Mouse (Mus musculus): ENCODE measurements around the gene Gnl1. TPM values are rescaled to one million over a fixed set of nuclear protein-coding genes. Genes with fewer than 3 reads are reported as not detected.
A peak's percentile ranks its signal among the peaks of the same experiment; 100 is the strongest.

Gene Gnl1
- polyA plus RNA-seq, 1 experiment = 34.1 TPM

DNA sequence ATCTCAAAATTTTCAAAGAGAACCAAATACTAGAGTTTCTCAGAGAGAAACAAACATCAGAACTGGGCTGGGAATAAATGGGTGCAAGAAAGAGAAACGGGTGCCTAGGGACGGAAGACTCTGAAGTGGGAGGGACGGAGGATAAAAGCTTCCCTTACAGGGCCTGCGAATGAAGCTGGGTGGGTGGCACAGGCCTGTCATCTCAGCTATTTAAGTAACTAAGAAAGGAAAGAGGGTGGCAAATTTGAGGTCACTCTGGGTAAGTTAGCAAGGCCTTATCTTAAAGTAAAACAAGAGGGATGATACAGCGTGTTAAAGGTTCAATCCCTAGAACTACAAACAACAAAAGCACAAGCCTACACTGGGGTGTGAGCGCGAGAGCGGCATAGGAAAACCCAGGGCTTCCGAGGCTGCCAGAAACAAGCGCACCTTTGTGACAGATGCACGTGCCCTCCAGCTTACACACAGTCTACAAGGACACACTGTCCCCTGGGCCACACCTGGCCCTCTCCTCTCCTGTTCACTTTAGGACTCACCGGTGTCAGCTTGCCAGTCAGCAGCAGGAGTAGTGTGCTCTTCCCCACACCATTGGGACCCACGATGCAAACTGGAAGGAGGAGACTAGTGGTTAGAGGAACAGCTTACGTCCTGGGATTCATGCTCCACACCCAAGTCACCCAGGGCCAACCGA, 21.0 kb upstream of the Gnl1 start:
- WGBS = 94% methylated on average over 15 of the region's 15 CpGs
- H3K4me3 ChIP-seq (replicated peaks; ENCODE audit: extremely low read depth, low read depth, low read length) = no peak overlapping the region
- no peak for DNase-seq
- no peaks in the 10 kb centered on the region for H3K4me1 ChIP-seq (ENCODE audit: control insufficient read depth, insufficient read depth, low read length)
- no peak for TF ChIP-seq POLR2A (IDR thresholded peaks at IDR 0.05; ENCODE audit: borderline replicate concordance, extremely low read depth, low read depth, low read length)
- no peak for TF ChIP-seq CTCF (IDR thresholded peaks at IDR 0.05; ENCODE audit: insufficient read depth, low read length)

DNA sequence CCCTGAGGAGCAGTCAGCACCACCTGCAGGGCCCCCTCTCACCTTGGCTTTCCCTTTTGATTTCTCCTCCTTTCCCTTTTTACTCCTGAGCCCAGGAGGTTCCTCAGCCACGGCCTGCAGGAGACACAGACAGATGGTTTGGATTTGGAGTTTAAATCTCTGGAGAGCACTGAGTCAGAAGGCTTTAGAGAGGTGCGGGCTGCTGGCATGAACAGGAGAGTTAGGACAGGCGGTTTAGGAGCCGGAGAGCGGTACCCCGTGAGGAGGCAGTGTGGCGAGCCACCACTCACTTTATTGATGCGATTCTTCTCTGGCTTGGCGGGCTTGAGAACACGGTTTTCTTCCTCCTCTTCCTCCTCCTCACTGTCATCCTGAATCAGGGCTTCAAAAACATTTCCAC, 16.4 kb upstream of the Gnl1 start:
- H3K4me3 ChIP-seq (replicated peaks; ENCODE audit: extremely low read depth, low read depth, low read length) = no peak overlapping the region
- DNase-seq = no peak
- H3K4me1 ChIP-seq (ENCODE audit: control insufficient read depth, insufficient read depth, low read length) = 0 out of 2 replicates have a peak, but pooled peaks cover under 1% of the 10 kb centered on the region
- 88% methylated on average over 10 of the region's 10 CpGs for WGBS
- TF ChIP-seq CTCF (IDR thresholded peaks at IDR 0.05; ENCODE audit: insufficient read depth, low read length) (no peak), POLR2A (IDR thresholded peaks at IDR 0.05; ENCODE audit: borderline replicate concordance, extremely low read depth, low read depth, low read length) (no peak)

DNA sequence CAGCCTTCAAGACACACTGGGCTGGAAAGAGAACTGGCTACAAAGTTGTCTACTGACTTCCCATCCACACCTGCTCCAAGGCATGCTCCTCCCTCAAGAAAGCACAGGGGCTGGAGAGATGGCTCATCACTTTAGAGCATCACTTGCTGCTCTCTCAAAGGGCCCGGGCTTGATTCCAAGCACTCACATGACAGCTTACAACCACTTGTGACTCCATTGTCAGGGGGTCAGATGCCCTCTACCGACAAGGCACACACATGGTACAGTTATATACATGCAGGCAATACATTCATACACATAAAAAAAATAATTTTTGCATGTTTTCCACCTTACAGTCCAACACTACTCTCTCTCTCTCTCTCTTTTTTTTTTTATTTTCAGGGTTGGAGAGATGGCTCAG, 12.0 kb upstream of the Gnl1 start:
- WGBS = 78% methylated on average over 2 of the region's 2 CpGs
- H3K4me3 ChIP-seq (replicated peaks; ENCODE audit: extremely low read depth, low read depth, low read length) = no peak overlapping the region
- H3K4me1 ChIP-seq (ENCODE audit: control insufficient read depth, insufficient read depth, low read length) = peaks cover 9% of the 10 kb centered on the region; the same call in 1 of the 2 replicates
- TF ChIP-seq POLR2A (IDR thresholded peaks at IDR 0.05; ENCODE audit: borderline replicate concordance, extremely low read depth, low read depth, low read length) (no peak), CTCF (IDR thresholded peaks at IDR 0.05; ENCODE audit: insufficient read depth, low read length) (no peak)
- DNase-seq = no peak

DNA sequence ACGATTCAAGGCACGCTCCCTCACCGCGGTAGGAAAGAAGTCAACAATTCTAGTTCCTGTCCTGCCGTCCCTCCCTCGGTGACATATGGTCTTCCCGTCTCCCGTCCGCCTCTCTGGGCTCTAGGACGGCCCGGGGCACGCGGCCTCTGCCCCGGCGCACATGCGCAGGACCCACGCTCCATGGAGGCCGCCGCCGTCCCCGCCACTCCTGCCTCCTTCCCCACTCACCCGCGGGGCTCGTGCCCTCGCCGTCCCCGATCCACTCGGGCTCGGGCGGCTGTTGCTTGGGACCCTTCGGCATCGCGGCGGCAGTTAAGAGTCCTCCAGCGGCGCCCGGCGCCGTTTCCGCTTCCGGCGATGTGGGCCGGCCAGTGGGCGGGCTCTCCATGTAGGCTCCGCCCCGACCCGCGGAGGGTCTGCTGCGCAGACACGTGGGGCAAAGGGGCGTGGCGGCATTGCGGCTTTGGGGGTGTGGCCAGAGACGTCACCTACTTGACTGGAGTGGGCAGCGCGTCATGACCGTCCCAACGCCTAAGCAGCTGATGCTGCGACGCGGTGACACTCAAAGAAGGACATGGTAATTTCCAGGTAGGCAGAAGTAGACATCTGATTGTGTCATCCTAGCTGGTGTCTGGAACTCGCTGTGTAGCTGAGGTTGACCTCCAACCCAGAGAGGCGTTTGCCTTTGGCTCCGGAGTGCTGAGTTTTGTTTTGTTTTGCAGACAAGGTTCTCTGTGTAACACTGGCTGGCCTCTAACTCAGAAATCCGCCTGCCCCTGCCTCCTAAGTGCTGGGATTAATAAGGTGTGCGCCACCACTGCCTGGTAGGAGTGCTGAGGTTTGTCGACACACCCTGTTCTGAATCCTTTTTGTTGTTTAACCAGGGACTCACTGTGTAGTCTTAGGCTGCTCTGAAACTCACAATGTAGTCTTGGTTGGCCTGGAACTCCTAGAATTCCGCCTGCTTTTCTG, 9.9 kb upstream of the Gnl1 start, which contains the start of gene Abcf1:
Abcf1 (minus strand) TSS at position 344 of the 972 bp plus-strand sequence.
- peak within 1 kb of the TSS; percentile 90 for H3K4me3 ChIP-seq (replicated peaks; ENCODE audit: extremely low read depth, low read depth, low read length)
- whole genome bisulfite sequencing = under 1% methylated on average over 68 of the region's 68 CpGs
- TF ChIP-seq CTCF (IDR thresholded peaks at IDR 0.05; ENCODE audit: insufficient read depth, low read length) (no peak), POLR2A (IDR thresholded peaks at IDR 0.05; ENCODE audit: borderline replicate concordance, extremely low read depth, low read depth, low read length) (peak; percentile 82)
- DNase-seq = peak; percentile 100
- H3K4me1 ChIP-seq (ENCODE audit: control insufficient read depth, insufficient read depth, low read length) = peaks cover 9% of the 10 kb centered on the region; the same call in 1 of the 2 replicates

DNA sequence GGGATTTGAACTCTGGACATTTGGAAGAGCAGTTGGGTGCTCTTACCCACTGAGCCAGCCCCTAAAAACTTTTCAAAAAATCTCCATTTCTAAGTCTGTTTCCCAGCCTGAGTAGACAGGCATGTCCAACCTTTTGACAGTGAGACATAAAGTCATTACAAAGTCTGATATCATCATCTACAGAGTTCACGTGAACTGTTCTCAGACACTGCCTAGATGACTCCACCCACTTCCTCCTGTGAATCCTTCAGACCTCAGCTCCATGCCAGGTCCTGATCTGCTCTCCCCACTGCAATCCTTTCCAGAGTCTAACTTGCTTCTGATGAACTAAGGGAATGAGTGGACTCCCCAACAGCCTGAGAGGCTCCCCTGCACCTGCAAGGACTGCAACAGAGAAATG, 7.5 kb upstream of the Gnl1 start:
- TF ChIP-seq CTCF (IDR thresholded peaks at IDR 0.05; ENCODE audit: insufficient read depth, low read length) (no peak), POLR2A (IDR thresholded peaks at IDR 0.05; ENCODE audit: borderline replicate concordance, extremely low read depth, low read depth, low read length) (no peak)
- no peak for DNase-seq
- H3K4me1 ChIP-seq (ENCODE audit: control insufficient read depth, insufficient read depth, low read length) = peaks cover 9% of the 10 kb centered on the region; the same call in 1 of the 2 replicates
- 21% methylated on average over 1 of the region's 1 CpGs for WGBS
- no peak overlapping the region for H3K4me3 ChIP-seq (replicated peaks; ENCODE audit: extremely low read depth, low read depth, low read length)

DNA sequence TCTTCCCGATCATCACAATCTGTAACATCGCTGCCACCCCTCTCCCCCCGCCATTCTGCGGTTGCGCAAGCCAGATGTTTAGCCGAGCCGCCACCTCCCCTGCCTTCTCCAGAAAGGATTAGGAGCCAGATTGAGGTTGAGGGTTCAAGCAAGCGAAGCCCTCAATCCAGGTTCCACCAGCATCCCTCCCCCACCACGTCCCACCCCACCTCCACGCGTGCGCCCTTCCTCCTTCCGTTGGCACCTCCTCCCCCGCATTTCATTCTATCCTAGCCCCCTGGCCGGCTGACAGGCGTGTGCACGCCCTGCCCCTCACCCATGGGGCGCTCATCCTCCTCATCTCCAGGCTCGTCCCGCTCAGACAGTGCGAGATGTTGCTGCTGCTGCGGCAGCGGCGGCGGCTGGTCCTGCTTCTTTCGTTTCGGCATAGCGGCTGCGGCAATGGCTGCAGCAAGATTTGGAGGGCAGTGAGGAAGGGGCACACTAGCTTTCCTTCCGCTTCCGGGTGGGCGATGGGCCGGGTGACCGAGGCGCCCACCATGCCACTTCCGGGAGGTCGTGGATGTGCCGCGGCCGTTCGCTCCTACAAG, 745 bp upstream of the Gnl1 start:
- H3K4me1 ChIP-seq (ENCODE audit: control insufficient read depth, insufficient read depth, low read length) = peaks cover 6% of the 10 kb centered on the region; the same call in 1 of the 2 replicates
- TF ChIP-seq POLR2A (IDR thresholded peaks at IDR 0.05; ENCODE audit: borderline replicate concordance, extremely low read depth, low read depth, low read length) (peak; percentile 39; the same call in 1 of the 2 replicates), CTCF (IDR thresholded peaks at IDR 0.05; ENCODE audit: insufficient read depth, low read length) (no peak)
- DNase-seq = peak; percentile 14
- H3K4me3 ChIP-seq (replicated peaks; ENCODE audit: extremely low read depth, low read depth, low read length) = peak overlapping the region; percentile 75
- WGBS = under 1% methylated on average over 41 of the region's 41 CpGs

DNA sequence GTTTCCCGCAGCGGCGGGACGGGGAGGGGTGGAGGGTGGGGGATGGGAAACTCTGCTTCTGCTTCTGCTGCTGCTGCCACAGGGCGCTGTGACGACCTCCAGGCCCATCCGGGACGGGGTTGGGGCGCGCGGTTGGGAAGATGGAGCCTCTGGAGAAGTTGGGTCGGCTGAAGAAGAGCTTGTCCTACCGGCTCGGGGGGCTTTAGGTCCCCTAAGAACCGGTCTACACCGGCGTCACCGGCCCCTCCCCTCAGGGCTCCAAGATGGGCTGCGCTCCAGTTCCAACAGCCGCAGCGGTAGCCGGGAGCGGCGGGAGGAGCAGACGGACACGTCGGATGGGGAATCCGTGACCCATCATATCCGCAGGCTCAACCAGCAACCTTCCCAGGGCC, 708 bp downstream of the Gnl1 start:
- peak; percentile 62 for DNase-seq
- peak overlapping the region; percentile 75 for H3K4me3 ChIP-seq (replicated peaks; ENCODE audit: extremely low read depth, low read depth, low read length)
- WGBS = 1% methylated on average over 25 of the region's 29 CpGs

DNA sequence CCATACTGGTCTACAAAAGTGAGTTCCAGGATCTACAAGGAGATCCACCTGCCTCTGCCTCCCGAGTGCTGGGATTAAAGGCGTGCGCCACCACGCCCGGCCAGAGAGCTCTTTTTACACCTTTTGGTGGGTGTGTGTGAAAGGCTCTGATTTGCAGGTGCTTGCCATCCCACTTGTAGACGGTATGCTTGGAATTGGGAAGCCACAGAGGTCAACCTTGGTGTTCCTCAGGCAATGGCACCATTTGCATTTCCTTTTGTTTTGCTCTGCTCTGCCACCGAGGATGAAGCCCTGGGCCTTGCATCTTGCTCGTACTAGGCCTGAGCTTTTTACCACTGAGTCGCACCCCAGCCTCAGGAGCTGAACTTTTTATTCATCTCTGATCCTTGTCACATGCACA, 2.1 kb downstream of the Gnl1 start:
- WGBS = 94% methylated on average over 9 of the region's 9 CpGs
- Histone ChIP-seq H3K4me3 (replicated peaks; ENCODE audit: extremely low read depth, low read depth, low read length) (no peak overlapping the region), H3K4me1 (ENCODE audit: control insufficient read depth, insufficient read depth, low read length) (peaks cover 6% of the 10 kb centered on the region; the same call in 1 of the 2 replicates)
- TF ChIP-seq CTCF (IDR thresholded peaks at IDR 0.05; ENCODE audit: insufficient read depth, low read length) (no peak), POLR2A (IDR thresholded peaks at IDR 0.05; ENCODE audit: borderline replicate concordance, extremely low read depth, low read depth, low read length) (no peak)
- DNase-seq = no peak

More for the DNA sequence above, 708 bp downstream of the Gnl1 start:
- TF ChIP-seq CTCF (IDR thresholded peaks at IDR 0.05; ENCODE audit: insufficient read depth, low read length) = no peak
- no peak for TF ChIP-seq POLR2A (IDR thresholded peaks at IDR 0.05; ENCODE audit: borderline replicate concordance, extremely low read depth, low read depth, low read length)
- H3K4me1 ChIP-seq (ENCODE audit: control insufficient read depth, insufficient read depth, low read length) = peaks cover 6% of the 10 kb centered on the region; the same call in 1 of the 2 replicates

DNA sequence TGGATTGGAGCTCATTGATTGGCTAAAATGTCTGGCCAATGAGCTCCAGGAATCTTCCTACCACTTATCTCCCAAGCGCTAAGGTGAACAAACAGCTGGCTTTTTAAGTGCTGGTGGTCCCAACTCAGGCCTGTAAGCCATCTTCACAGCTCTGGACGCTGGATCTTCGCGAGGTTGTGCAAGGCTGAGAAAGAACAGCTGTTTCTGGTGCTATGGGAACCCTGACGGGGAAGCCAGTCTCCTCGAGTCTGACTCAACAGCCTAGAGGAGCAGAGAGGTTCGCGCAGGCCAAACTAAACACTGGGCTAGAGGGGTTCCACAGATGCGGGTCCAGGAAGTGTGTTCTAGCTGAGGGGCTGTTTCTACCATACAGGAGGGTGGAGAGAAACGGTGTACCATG, 12.1 kb downstream of the Gnl1 start:
- 28% methylated on average over 10 of the region's 10 CpGs for WGBS
- no peak for DNase-seq
- no peak for TF ChIP-seq POLR2A (IDR thresholded peaks at IDR 0.05; ENCODE audit: borderline replicate concordance, extremely low read depth, low read depth, low read length)
- no peak for TF ChIP-seq CTCF (IDR thresholded peaks at IDR 0.05; ENCODE audit: insufficient read depth, low read length)
- Histone ChIP-seq H3K4me1 (ENCODE audit: control insufficient read depth, insufficient read depth, low read length) (peaks cover 2% of the 10 kb centered on the region; the same call in 1 of the 2 replicates), H3K4me3 (replicated peaks; ENCODE audit: extremely low read depth, low read depth, low read length) (no peak overlapping the region)
